Mouse (Mus musculus) bone marrow, adult 2 months (tissue): ENCODE data around the gene Ranbp3. TPM values are rescaled to one million over a fixed set of nuclear protein-coding genes. Genes with fewer than 3 reads are reported as not detected.

ENCODE experiments used
- H3K27ac ChIP-seq: fragments of 200-500 bp; 2 replicates; pipeline ENCODE4 v1.5.1; 2012; ENCODE audit warnings: low read depth, mild to moderate bottlenecking, control low read depth, inconsistent platforms, low read length; ENCODE audit not compliant: control insufficient read depth, poor library complexity, insufficient read depth
- H3K4me1 ChIP-seq: fragments of 200-500 bp; 2 replicates; pipeline ENCODE4 v1.6.1; 2011; ENCODE audit warnings: low read length; ENCODE audit not compliant: control insufficient read depth, insufficient read depth
- H3K4me3 ChIP-seq: fragments of 200-500 bp; replicated peaks from 2 replicates; pipeline ENCODE3; 2011; ENCODE audit warnings: mild to moderate bottlenecking, low read depth, low read length, control low read depth; ENCODE audit not compliant: control insufficient read depth
- CTCF ChIP-seq: fragments of 200-500 bp; IDR thresholded peaks from 2 replicates; pipeline ENCODE4 v1.5.1; 2011; ENCODE audit warnings: low read length, control low read depth; ENCODE audit not compliant: control insufficient read depth, insufficient read depth
- POLR2A ChIP-seq: fragments of 200-500 bp; IDR thresholded peaks from 2 replicates; pipeline ENCODE4 v1.6.1; 2011; ENCODE audit warnings: low read depth, mild to moderate bottlenecking, control low read depth, low read length, borderline replicate concordance; ENCODE audit not compliant: control insufficient read depth
- WGBS: fragments of 180-500 bp; shearing (Covaris S2); methylation state at CpG from one replicate; pipeline ENCODE4 v1.1.7; 2018; 5-methylcytosine and 5-hydroxymethylcytosine counted together
- polyA plus RNA-seq: library from polyadenylated mRNA; stranded (reverse); fragments of >200 nt; gene quantifications from 2 replicates; pipeline ENCODE4 v1.2.4, GENCODE M21; 2011; ENCODE audit warnings: low replicate concordance; ENCODE audit not compliant: missing spikeins, insufficient read depth, insufficient read length

Gene Ranbp3
- polyA plus RNA-seq, 1 experiment: 52.9 TPM

DNA sequence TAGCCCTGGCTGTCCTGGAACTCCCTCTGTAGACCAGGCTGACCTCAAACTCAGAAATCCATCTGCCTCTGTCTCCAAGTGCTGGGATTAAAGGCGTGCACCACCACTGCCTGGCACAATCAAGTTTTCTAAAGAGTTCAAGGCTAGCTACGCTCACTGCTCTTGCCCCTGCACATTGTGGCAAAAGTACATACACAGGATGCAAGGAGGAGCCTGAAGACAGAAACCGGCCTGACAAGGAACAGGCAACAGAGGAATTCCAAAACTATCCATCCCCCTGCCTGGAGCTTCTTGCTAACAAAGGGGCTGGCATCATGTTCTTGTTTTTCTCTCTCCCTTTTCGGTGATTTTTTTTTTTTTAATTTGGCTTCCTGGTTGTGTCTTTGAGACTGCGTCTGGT is 71.1 kb downstream of the Ranbp3 start:
- 33% methylated on average over 5 of the region's 5 CpGs for WGBS
- no peaks in the 10 kb centered on the region for H3K4me1 ChIP-seq
- no peak for TF ChIP-seq POLR2A
- TF ChIP-seq CTCF: no peak
- no peak overlapping the region for H3K4me3 ChIP-seq
- H3K27ac ChIP-seq: no peak overlapping the region

DNA sequence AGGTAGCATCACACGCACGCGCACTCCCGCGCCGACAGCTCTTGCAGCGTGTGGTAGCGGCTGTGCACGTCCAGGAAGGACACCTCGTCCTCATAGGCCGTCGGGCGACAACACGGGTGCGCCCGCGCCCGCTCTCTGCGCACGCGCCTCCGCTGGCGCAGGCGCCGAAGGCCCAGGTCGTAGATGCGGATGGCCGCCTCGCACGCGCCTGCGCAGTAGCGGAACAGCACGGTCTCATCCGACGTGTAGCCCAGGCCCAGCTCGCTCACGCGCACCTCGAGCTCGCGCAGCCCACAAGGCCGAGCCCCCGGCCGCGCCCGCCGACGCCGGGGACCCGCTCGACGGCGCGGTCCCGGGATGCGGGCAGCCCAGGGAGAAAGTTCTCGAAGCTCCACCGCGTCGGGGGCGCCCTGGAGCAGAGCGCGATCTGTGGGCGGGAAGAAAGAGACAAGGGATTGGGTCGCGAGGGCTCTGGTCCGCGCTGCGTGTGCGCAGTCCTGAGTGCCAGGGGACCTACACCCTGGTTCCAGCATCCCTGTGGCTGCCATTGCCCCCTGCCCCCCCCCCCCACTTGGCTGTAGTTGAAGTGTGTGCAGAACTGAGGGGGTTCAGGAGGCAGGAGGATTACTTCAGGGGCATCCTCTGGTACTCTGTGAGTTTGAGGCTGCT is 78.4 kb downstream of the Ranbp3 start:
- no peaks in the 10 kb centered on the region for H3K4me1 ChIP-seq
- 52% methylated on average over 71 of the region's 71 CpGs for WGBS
- H3K4me3 ChIP-seq: no peak overlapping the region
- H3K27ac ChIP-seq: no peak overlapping the region
- 0 out of 2 replicates have a peak, but pooled peaks have one; percentile 31 for TF ChIP-seq POLR2A
- TF ChIP-seq CTCF: no peak

DNA sequence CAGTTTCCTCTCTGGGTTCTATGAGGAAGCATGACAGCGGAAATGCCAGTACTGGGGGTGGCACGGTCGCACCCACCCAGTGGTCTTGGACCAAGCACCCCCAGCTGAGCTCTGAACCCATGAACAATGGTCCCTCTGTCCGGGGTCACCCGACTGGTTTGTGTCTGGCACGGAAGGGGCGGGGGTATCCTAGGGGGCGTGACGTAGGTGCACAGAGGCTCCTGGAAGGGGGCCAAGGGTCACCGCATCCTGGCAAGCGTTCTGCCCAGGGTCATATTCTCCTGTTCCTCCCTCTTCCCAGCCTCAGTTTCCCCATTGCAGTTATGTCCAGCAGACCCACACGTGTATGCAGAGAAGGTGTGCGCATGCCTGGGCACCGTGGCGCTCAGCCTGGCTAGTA is 80.4 kb downstream of the Ranbp3 start:
- Histone ChIP-seq H3K4me3 (no peak overlapping the region), H3K27ac (no peak overlapping the region), H3K4me1 (no peaks in the 10 kb centered on the region)
- TF ChIP-seq CTCF (no peak), POLR2A (no peak)
- WGBS: 36% methylated on average over 15 of the region's 15 CpGs

DNA sequence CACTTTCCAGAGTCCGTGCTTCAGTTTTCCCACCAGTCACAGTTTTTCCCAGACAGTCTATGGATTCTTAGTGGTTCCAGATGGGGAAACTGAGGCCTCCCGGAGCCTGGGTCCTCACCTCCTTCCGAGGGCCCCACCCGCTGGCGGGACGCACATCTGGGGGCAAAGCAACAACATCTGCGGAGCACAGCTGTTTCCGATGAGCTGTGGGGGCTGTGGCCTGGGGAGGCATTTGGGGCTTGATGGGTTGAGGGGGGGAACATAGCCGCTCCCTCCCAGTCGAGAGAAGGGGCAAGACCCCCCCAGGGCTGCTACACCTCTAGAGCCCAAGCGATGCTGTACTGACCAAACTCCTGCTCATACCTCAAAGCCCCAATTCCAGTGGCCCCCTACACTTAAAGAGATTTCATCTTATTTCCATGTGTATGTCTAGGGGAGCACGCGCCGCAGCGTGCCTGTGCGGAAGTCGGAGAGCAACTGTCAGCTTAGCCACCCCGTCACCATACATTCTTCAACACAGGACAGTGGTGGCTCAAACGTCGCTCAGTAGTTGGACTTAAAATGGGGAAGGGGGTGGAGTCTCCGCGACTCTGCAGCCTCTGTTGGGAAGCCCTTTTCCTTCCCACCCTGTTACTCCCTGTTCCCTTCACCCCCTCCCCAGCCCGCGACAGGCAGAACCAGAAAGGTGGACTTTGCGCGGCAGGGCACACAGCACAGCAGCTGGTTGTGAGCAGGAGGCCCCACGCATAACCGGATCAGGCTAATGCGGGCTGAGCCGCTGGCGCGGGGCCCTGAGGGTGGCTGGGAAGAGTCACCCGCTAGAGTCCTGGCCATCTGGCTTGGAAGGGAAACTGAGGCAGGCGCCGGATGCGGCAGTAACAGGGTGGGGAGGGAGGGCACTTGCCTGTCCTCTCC is 81.4 kb downstream of the Ranbp3 start:
- Histone ChIP-seq H3K4me1 (no peaks in the 10 kb centered on the region), H3K4me3 (no peak overlapping the region), H3K27ac (no peak overlapping the region)
- 8% methylated on average over 36 of the region's 36 CpGs for WGBS
- TF ChIP-seq POLR2A: no peak
- TF ChIP-seq CTCF: no peak

DNA sequence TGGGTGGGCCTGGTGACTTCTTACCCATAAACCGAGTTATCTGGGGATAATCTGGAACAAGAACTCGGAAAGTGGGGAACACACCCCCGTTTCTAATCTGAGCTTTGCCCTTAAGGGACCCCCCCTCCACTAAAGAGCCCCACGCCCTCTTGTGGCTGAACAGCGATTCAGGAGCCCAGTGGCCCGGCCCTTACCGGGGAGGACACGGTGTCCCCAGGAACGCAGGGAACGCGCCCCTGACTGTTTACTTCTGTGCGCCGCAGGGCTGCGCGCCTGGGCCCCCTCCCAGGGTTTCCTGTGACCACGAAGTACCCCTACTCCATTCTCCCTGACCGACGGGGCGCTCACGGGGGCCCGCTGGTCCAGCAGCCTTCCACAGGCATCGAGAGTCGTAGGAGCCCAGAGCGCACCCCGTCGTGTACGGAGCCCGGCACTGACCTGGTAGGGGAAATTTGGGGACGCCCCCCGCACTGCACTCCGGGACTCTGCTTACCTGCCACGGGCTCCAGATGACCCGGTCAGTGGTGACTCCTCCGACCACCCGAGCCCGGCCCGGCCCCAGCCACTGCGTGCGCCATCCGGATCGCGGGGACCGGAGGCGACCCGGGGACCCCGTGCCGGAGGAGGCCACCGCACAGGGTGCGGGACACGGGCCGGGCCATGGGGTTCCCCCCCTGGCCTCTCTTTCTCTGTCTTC is 83.8 kb downstream of the Ranbp3 start:
- Histone ChIP-seq H3K4me3 (no peak overlapping the region), H3K27ac (no peak overlapping the region; the same call in 1 of the 2 replicates), H3K4me1 (no peaks in the 10 kb centered on the region)
- TF ChIP-seq CTCF (no peak), POLR2A (no peak)
- 2% methylated on average over 51 of the region's 51 CpGs for WGBS

DNA sequence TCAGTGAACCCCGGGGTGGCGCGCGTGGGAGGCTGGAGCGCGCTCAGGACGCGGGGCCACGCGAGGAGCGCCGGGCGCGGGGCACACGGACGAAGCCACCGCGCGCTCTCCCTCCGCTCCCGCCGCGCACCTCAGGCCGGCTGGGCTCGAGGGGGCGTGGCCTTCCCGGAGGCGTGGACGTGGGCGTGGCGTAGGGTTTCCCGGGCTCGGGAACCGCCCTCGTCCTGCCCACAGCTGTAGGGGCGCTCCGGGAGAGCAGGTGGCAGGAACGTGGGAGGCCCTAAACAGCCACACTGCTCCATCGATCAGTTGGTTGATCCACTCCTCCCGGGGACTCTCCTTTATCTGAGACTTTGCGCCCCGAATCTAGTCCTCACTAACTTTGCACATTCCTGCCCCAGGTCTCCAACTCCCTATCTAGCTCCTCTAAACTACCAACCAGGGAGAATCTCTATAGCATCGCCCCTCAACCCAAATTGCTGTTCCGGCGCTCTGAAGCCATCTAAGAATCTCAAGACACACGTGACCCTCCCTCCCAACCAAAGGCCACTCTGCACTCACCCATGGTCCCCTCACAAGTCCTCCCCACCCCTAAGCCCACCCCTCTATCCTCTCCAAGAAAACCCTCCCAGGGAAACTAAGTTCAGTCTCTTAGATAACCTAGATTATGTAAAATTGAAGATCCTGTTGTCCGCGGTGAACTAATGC is 84.5 kb downstream of the Ranbp3 start, which contains the start of gene Nrtn:
TSS of gene Nrtn (minus strand) at position 115 of the 708 bp plus-strand sequence.
- Histone ChIP-seq H3K27ac (no peak within 1 kb of the TSS; the same call in 1 of the 2 replicates), H3K4me1 (peaks cover 3% of the 10 kb centered on the region; the same call in 1 of the 2 replicates), H3K4me3 (no peak within 1 kb of the TSS)
- WGBS: under 1% methylated on average over 48 of the region's 48 CpGs
- TF ChIP-seq POLR2A (no peak), CTCF (no peak)

DNA sequence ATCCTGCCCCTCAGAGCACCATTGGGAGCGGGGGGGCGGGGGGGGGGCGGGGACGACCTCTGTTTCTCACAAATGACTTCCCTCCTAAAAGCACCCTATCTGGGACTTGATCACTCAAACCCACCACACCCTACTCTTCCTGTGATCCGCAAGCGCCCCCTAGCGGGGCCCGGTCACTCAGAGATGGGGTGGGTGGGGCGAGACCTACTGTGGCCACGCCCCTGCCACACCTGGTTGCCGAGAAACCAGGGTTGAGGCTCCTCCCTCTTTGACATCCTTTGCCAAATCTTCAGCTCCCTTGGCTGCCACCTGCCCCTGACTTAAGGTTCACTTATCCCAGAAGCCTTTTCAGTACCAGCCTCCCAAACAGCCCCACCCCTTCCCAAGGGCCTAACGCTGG is 85.0 kb downstream of the Ranbp3 start:
- peaks cover 5% of the 10 kb centered on the region; the same call in 1 of the 2 replicates for H3K4me1 ChIP-seq
- H3K27ac ChIP-seq: no peak overlapping the region
- no peak overlapping the region for H3K4me3 ChIP-seq
- 8% methylated on average over 12 of the region's 12 CpGs for WGBS
- no peak for TF ChIP-seq POLR2A
- peak; percentile 31; the same call in 1 of the 2 replicates for TF ChIP-seq CTCF

DNA sequence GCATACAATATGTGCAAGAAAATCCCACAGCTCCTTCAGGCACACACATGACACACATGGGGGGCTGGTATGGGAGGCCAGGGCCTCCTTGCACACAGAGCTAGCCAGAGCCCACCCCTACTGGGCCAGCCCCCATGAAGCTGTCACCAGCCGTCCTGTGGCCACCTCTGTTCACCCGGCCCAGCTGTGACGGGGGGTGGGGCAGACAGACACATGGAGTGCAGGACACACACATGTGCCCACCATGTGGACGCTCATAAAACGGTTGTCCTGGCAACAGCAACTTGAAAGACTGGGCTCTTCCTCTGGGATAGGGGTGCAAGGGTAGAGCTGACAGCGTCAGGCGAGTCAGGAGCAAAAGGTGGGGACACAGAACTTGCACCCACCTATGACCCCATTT is 86.2 kb downstream of the Ranbp3 start:
- no peak overlapping the region for H3K4me3 ChIP-seq
- TF ChIP-seq CTCF (no peak), POLR2A (no peak)
- peaks cover 6% of the 10 kb centered on the region; the same call in 1 of the 2 replicates for H3K4me1 ChIP-seq
- no peak overlapping the region for H3K27ac ChIP-seq
- WGBS: 77% methylated on average over 7 of the region's 7 CpGs
